Mouse (Mus musculus): Measurements from ENCODE around the gene Chrdl1.

- TF ChIP-seq GATA1 (IDR thresholded peaks at IDR 0.05; ENCODE audit: borderline replicate concordance, low read length) (no peak), CTCF (IDR thresholded peaks at IDR 0.05; ENCODE audit: low read depth, low read length) (no peak), TAL1 (conservative IDR thresholded peaks at IDR 0.05; ENCODE audit: low read depth, low read length) (no peak)
These were observed 143.4 kb downstream of the Chrdl1 start for GRCm38 (mm10) chrX:143250709-143251108.

All from G1E (cell line).